Mouse (Mus musculus): ENCODE measurements around the gene Pxmp2. TPM values are rescaled to one million over a fixed set of nuclear protein-coding genes. Genes with fewer than 3 reads are reported as not detected.
A peak's percentile ranks its signal among the peaks of the same experiment; 100 is the strongest.

Gene Pxmp2
- polyA plus RNA-seq, 1 experiment from 2014 or later, result 12.2 TPM

DNA sequence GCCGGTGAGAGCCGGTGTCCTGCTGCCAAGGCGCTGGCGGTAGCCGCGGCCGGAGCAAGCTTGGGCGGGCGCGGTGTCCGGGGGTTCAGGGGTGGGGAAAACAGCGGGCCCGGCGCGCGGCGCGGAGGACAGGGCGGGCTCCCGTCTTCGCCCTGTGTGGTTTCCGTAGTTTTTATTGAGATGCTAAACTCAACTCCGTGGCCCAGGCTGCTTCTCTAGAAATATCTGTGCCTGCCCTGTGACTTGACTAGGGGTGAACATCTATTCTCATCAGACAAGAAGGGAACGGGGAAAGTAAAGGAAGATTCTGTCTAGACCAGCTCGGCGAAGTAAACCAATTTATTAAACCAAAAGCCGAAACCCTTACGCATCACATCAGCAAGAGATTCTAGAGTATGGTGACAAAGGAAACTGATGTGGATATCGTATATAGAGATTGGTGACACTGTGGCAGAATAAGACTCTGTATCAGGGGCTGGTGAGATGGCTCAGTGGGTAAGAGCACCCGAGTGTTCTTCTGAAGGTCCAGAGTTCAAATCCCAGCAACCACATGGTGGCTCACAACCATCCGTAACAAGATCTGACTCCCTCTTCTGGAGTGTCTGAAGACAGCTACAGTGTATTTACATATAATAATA is 579 bp upstream of the Pxmp2 start:
- no peak for DNase-seq (ENCODE audit: low spot score)
- Histone ChIP-seq H3K4me2 (ENCODE audit: low read depth, low read length, severe bottlenecking) (peak overlapping the region; percentile 92), H3K9ac (ENCODE audit: low read length) (peak overlapping the region; percentile 82), H3K4me3 (ENCODE audit: low read depth, low read length) (peak overlapping the region; percentile 62), H3K27ac (ENCODE audit: low read depth, low read length) (peak overlapping the region; percentile 27; the same call in 1 of the 2 replicates), H3K4me1 (replicated peaks; ENCODE audit: control insufficient read depth, insufficient read depth, low read length) (peaks cover 9% of the 10 kb centered on the region; the same call in 1 of the 2 replicates), H3K27me3 (ENCODE audit: control insufficient read depth, insufficient read depth, low read length) (peaks cover 9% of the 10 kb centered on the region), H3K36me3 (ENCODE audit: control insufficient read depth, insufficient read depth, low read length) (no peaks in the 10 kb centered on the region; the same call in 1 of the 2 replicates), H3K9me3 (ENCODE audit: control insufficient read depth, low read length) (no peaks in the 10 kb centered on the region)
- ATAC-seq (replicated peaks; ENCODE audit: low FRiP score), result peak; percentile 78; the same call in 1 of the 2 replicates
- WGBS, result 3% methylated on average over 30 of the region's 31 CpGs

- H3K9me3 ChIP-seq (ENCODE audit: control insufficient read depth, low read length), result no peaks in the 10 kb centered on the region
- no peaks in the 10 kb centered on the region for H3K36me3 ChIP-seq (ENCODE audit: control insufficient read depth, insufficient read depth, low read length)
- H3K9ac ChIP-seq (ENCODE audit: low read length), result peak overlapping the region; percentile 57; the same call in 1 of the 2 replicates
- 8% methylated on average over 15 of the region's 15 CpGs for WGBS
- no peak overlapping the region for H3K27ac ChIP-seq (ENCODE audit: low read depth, low read length)
- no peak for ATAC-seq (replicated peaks; ENCODE audit: low FRiP score)
- no peak for DNase-seq (ENCODE audit: low spot score)
- peak overlapping the region; percentile 62 for H3K4me3 ChIP-seq (ENCODE audit: low read depth, low read length)
- H3K4me2 ChIP-seq (ENCODE audit: low read depth, low read length, severe bottlenecking), result peak overlapping the region; percentile 92
- H3K4me1 ChIP-seq (replicated peaks; ENCODE audit: control insufficient read depth, insufficient read depth, low read length), result peaks cover 9% of the 10 kb centered on the region; the same call in 1 of the 2 replicates
- H3K27me3 ChIP-seq (ENCODE audit: control insufficient read depth, insufficient read depth, low read length), result peaks cover 9% of the 10 kb centered on the region
These were observed 830 bp downstream of the Pxmp2 start for GRCm38 (mm10) chr5:110285156-110285555.

GRCm38 (mm10) chr5:110284536-110284935 is 1.4 kb downstream of the Pxmp2 start:
- Histone ChIP-seq H3K4me3 (ENCODE audit: low read depth, low read length) (no peak overlapping the region), H3K4me1 (replicated peaks; ENCODE audit: control insufficient read depth, insufficient read depth, low read length) (peaks cover 9% of the 10 kb centered on the region; the same call in 1 of the 2 replicates), H3K27ac (ENCODE audit: low read depth, low read length) (no peak overlapping the region), H3K27me3 (ENCODE audit: control insufficient read depth, insufficient read depth, low read length) (peaks cover 9% of the 10 kb centered on the region), H3K9ac (ENCODE audit: low read length) (no peak overlapping the region), H3K9me3 (ENCODE audit: control insufficient read depth, low read length) (no peaks in the 10 kb centered on the region), H3K36me3 (ENCODE audit: control insufficient read depth, insufficient read depth, low read length) (no peaks in the 10 kb centered on the region), H3K4me2 (ENCODE audit: low read depth, low read length, severe bottlenecking) (peak overlapping the region; percentile 92; the same call in 1 of the 2 replicates)
- WGBS, result 11% methylated on average over 4 of the region's 4 CpGs
- DNase-seq (ENCODE audit: low spot score) (peak; percentile 78), ATAC-seq (replicated peaks; ENCODE audit: low FRiP score) (no peak)

GRCm38 (mm10) chr5:110281984-110282383 is 4.0 kb downstream of the Pxmp2 start:
- Histone ChIP-seq H3K4me3 (ENCODE audit: low read depth, low read length) (no peak overlapping the region), H3K4me2 (ENCODE audit: low read depth, low read length, severe bottlenecking) (no peak overlapping the region), H3K27ac (ENCODE audit: low read depth, low read length) (no peak overlapping the region), H3K4me1 (replicated peaks; ENCODE audit: control insufficient read depth, insufficient read depth, low read length) (peaks cover 6% of the 10 kb centered on the region; the same call in 1 of the 2 replicates), H3K27me3 (ENCODE audit: control insufficient read depth, insufficient read depth, low read length) (peaks cover 9% of the 10 kb centered on the region), H3K9me3 (ENCODE audit: control insufficient read depth, low read length) (no peaks in the 10 kb centered on the region), H3K36me3 (ENCODE audit: control insufficient read depth, insufficient read depth, low read length) (no peaks in the 10 kb centered on the region), H3K9ac (ENCODE audit: low read length) (no peak overlapping the region)
- 87% methylated on average over 2 of the region's 2 CpGs for WGBS
- no peak for ATAC-seq (replicated peaks; ENCODE audit: low FRiP score)
- no peak for DNase-seq (ENCODE audit: low spot score)

- Histone ChIP-seq H3K4me2 (ENCODE audit: low read depth, low read length, severe bottlenecking) (no peak overlapping the region), H3K9me3 (ENCODE audit: control insufficient read depth, low read length) (no peaks in the 10 kb centered on the region), H3K36me3 (ENCODE audit: control insufficient read depth, insufficient read depth, low read length) (no peaks in the 10 kb centered on the region), H3K9ac (ENCODE audit: low read length) (no peak overlapping the region), H3K27me3 (ENCODE audit: control insufficient read depth, insufficient read depth, low read length) (no peaks in the 10 kb centered on the region), H3K27ac (ENCODE audit: low read depth, low read length) (no peak overlapping the region), H3K4me1 (replicated peaks; ENCODE audit: control insufficient read depth, insufficient read depth, low read length) (no peaks in the 10 kb centered on the region), H3K4me3 (ENCODE audit: low read depth, low read length) (no peak overlapping the region)
- DNase-seq (ENCODE audit: low spot score), result no peak
- WGBS, result 79% methylated on average over 1 of the region's 1 CpGs
- ATAC-seq (replicated peaks; ENCODE audit: low FRiP score), result no peak
These were observed 9.1 kb downstream of the Pxmp2 start for GRCm38 (mm10) chr5:110276910-110277309.

DNA sequence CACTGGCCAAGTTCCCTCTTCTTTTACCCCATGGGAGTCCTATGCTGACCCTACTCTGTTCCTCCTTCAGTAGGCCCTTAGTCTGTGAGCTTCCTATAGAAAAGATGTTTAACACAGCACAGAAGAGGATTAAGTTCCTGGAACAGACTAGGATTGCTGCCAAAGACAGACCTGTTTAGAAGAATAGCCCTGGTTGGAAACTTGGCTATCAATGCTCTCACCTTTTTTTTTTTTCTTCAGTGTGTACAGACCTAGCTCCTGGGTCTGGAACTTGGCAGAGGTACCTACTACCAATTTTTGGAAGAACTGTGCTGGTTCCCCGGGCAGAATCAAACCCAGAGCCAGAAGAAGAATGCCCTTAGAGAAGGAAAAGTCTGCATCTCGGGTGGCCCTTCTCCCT is 9.6 kb downstream of the Pxmp2 start:
- WGBS, result 92% methylated on average over 2 of the region's 2 CpGs
- Histone ChIP-seq H3K36me3 (ENCODE audit: control insufficient read depth, insufficient read depth, low read length) (no peaks in the 10 kb centered on the region), H3K4me2 (ENCODE audit: low read depth, low read length, severe bottlenecking) (no peak overlapping the region), H3K27ac (ENCODE audit: low read depth, low read length) (no peak overlapping the region), H3K4me1 (replicated peaks; ENCODE audit: control insufficient read depth, insufficient read depth, low read length) (no peaks in the 10 kb centered on the region), H3K9ac (ENCODE audit: low read length) (no peak overlapping the region), H3K9me3 (ENCODE audit: control insufficient read depth, low read length) (no peaks in the 10 kb centered on the region), H3K27me3 (ENCODE audit: control insufficient read depth, insufficient read depth, low read length) (no peaks in the 10 kb centered on the region), H3K4me3 (ENCODE audit: low read depth, low read length) (no peak overlapping the region)
- no peak for ATAC-seq (replicated peaks; ENCODE audit: low FRiP score)
- no peak for DNase-seq (ENCODE audit: low spot score)

- Histone ChIP-seq H3K36me3 (ENCODE audit: control insufficient read depth, insufficient read depth, low read length) (no peaks in the 10 kb centered on the region), H3K4me3 (ENCODE audit: low read depth, low read length) (no peak overlapping the region), H3K9me3 (ENCODE audit: control insufficient read depth, low read length) (no peaks in the 10 kb centered on the region), H3K4me2 (ENCODE audit: low read depth, low read length, severe bottlenecking) (no peak overlapping the region), H3K9ac (ENCODE audit: low read length) (no peak overlapping the region), H3K27ac (ENCODE audit: low read depth, low read length) (no peak overlapping the region), H3K4me1 (replicated peaks; ENCODE audit: control insufficient read depth, insufficient read depth, low read length) (no peaks in the 10 kb centered on the region), H3K27me3 (ENCODE audit: control insufficient read depth, insufficient read depth, low read length) (no peaks in the 10 kb centered on the region)
- DNase-seq (ENCODE audit: low spot score) (no peak), ATAC-seq (replicated peaks; ENCODE audit: low FRiP score) (no peak)
- WGBS, result 81% methylated on average over 2 of the region's 2 CpGs
These were observed 11.1 kb downstream of the Pxmp2 start for GRCm38 (mm10) chr5:110274846-110275245.

- ATAC-seq (replicated peaks; ENCODE audit: low FRiP score), result no peak
- H3K4me3 ChIP-seq (ENCODE audit: low read depth, low read length), result no peak overlapping the region
- H3K27ac ChIP-seq (ENCODE audit: low read depth, low read length), result no peak overlapping the region
- H3K9me3 ChIP-seq (ENCODE audit: control insufficient read depth, low read length), result no peaks in the 10 kb centered on the region
- H3K9ac ChIP-seq (ENCODE audit: low read length), result no peak overlapping the region
- 79% methylated on average over 4 of the region's 4 CpGs for WGBS
- H3K4me1 ChIP-seq (replicated peaks; ENCODE audit: control insufficient read depth, insufficient read depth, low read length), result no peaks in the 10 kb centered on the region
- DNase-seq (ENCODE audit: low spot score), result no peak
- H3K27me3 ChIP-seq (ENCODE audit: control insufficient read depth, insufficient read depth, low read length), result no peaks in the 10 kb centered on the region
- no peaks in the 10 kb centered on the region for H3K36me3 ChIP-seq (ENCODE audit: control insufficient read depth, insufficient read depth, low read length)
- no peak overlapping the region for H3K4me2 ChIP-seq (ENCODE audit: low read depth, low read length, severe bottlenecking)
These were observed 11.8 kb downstream of the Pxmp2 start for GRCm38 (mm10) chr5:110274147-110274546.

GRCm38 (mm10) chr5:110270242-110270641 is 15.7 kb downstream of the Pxmp2 start:
- Histone ChIP-seq H3K9me3 (ENCODE audit: control insufficient read depth, low read length) (no peaks in the 10 kb centered on the region), H3K4me2 (ENCODE audit: low read depth, low read length, severe bottlenecking) (no peak overlapping the region), H3K4me3 (ENCODE audit: low read depth, low read length) (no peak overlapping the region), H3K9ac (ENCODE audit: low read length) (no peak overlapping the region), H3K36me3 (ENCODE audit: control insufficient read depth, insufficient read depth, low read length) (no peaks in the 10 kb centered on the region; the same call in 1 of the 2 replicates), H3K4me1 (replicated peaks; ENCODE audit: control insufficient read depth, insufficient read depth, low read length) (peaks cover 4% of the 10 kb centered on the region; the same call in 1 of the 2 replicates), H3K27ac (ENCODE audit: low read depth, low read length) (no peak overlapping the region), H3K27me3 (ENCODE audit: control insufficient read depth, insufficient read depth, low read length) (no peaks in the 10 kb centered on the region)
- no peak for DNase-seq (ENCODE audit: low spot score)
- ATAC-seq (replicated peaks; ENCODE audit: low FRiP score), result peak; percentile 39; the same call in 1 of the 2 replicates
- WGBS, result 96% methylated on average over 6 of the region's 6 CpGs

Measured in forebrain, embryonic 11.5 days (tissue).